Mouse (Mus musculus): Measurements from ENCODE around the gene Grin2c. TPM values are rescaled to one million over a fixed set of nuclear protein-coding genes. Genes with fewer than 3 reads are reported as not detected.

Grin2c gene
- polyA plus RNA-seq, 1 experiment from 2014 or later = not detected

DNA sequence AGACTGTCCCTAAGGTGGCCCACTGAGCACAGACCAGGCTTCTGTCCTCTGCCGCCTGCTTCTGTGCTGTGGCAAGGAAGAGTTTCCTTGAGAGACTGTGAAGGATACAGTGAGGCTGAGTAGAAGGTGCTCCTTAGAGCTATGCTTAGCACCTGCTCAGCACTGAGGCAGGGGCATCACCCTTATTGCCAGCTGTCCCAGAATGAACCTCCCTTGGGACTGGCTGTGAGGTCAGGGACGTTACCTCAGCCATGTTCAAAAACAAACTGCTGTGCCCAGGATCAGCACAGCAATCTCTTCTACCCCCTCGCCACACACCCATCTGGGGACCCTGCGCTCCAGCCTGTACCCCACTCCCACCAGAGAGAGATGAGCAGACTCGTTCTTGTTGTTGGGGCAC lies 34.2 kb downstream of the Grin2c start:
- H3K4me2 ChIP-seq (replicated peaks; ENCODE audit: low read depth) = no peak overlapping the region
- ATAC-seq = no peak
- WGBS = 88% methylated on average over 5 of the region's 5 CpGs
- no peak overlapping the region for H3K9ac ChIP-seq (ENCODE audit: low read depth, low read length)
- TF ChIP-seq CTCF (IDR thresholded peaks at IDR 0.05; ENCODE audit: low read depth) = no peak
- no peak overlapping the region for H3K27ac ChIP-seq (ENCODE audit: low read depth, low read length)
- H3K4me3 ChIP-seq (ENCODE audit: low read depth, low read length) = no peak overlapping the region
- no peaks in the 10 kb centered on the region for H3K9me3 ChIP-seq (ENCODE audit: control insufficient read depth)
- H3K36me3 ChIP-seq (ENCODE audit: control insufficient read depth, insufficient read depth) = no peaks in the 10 kb centered on the region
- no peaks in the 10 kb centered on the region for H3K27me3 ChIP-seq (replicated peaks; ENCODE audit: control insufficient read depth, insufficient read depth, low read length)
- H3K4me1 ChIP-seq (replicated peaks; ENCODE audit: control insufficient read depth, insufficient read depth, low read length) = peaks cover 8% of the 10 kb centered on the region

DNA sequence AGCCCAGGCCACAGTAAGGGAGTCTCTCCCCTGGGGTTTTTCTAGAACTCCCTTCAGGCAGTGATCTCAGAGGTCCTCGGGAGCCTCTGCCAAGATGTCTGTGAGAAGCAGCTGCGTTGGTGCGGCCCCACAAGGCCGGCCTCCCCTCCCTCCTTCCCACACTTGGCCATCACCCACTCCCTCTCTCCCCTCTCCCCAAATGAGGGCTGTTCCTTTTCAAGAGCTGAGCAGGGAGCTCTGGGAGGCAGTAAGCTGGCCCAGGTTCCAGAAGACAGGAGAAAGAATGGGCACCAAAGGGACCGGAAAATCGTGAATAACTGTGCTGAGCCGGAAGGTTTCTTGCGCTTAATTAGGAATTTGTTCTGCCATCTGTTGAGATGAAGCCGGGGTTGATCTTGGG lies 35.1 kb downstream of the Grin2c start:
- WGBS = 48% methylated on average over 9 of the region's 9 CpGs
- no peak for TF ChIP-seq CTCF (IDR thresholded peaks at IDR 0.05; ENCODE audit: low read depth)
- H3K27me3 ChIP-seq (replicated peaks; ENCODE audit: control insufficient read depth, insufficient read depth, low read length) = no peaks in the 10 kb centered on the region
- H3K4me1 ChIP-seq (replicated peaks; ENCODE audit: control insufficient read depth, insufficient read depth, low read length) = peaks cover 8% of the 10 kb centered on the region
- H3K4me2 ChIP-seq (replicated peaks; ENCODE audit: low read depth) = peak overlapping the region; percentile 50
- no peaks in the 10 kb centered on the region for H3K36me3 ChIP-seq (ENCODE audit: control insufficient read depth, insufficient read depth)
- no peaks in the 10 kb centered on the region for H3K9me3 ChIP-seq (ENCODE audit: control insufficient read depth)
- H3K27ac ChIP-seq (ENCODE audit: low read depth, low read length) = peak overlapping the region; percentile 93
- H3K9ac ChIP-seq (ENCODE audit: low read depth, low read length) = no peak overlapping the region
- 0 out of 2 replicates have a peak, but pooled peaks have one; percentile 11 for ATAC-seq
- no peak overlapping the region for H3K4me3 ChIP-seq (ENCODE audit: low read depth, low read length)

DNA sequence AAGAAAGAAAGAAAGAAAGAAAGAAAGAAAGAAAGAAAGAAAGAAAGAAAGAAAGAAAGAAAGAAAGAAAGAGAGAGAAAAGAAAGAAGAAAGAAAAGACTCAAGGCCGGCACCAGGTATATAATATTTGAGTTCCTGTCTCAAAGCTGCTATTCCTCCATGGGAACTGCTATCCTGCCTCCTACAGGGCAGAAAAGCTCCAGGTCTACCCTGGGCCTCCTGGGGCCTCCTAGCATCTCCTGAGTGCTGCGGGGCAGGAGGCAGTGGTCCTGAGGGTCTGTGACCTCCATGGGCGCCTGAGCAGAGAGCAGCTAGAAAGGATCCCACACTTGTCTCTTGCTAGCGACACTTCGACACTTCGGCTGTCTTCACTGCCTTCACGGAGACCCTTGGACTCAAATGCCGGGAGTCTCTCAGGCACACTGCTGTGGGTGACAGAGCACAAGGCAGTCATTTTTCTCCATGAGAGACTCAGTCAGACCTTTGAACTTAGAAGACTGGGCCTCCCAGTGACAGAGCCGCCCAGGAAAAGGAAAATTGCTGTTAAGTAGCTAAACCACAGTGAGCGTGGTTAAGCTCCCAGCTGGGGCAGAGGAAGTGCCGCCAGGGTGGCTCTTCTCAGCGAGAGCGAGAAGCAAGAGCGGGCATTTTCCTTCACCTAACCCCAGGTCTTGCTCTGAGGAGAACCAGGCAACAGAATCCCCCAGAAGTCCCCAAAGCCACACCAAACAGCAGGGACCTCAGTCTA lies 35.7 kb downstream of the Grin2c start:
- Histone ChIP-seq H3K27me3 (replicated peaks; ENCODE audit: control insufficient read depth, insufficient read depth, low read length) (no peaks in the 10 kb centered on the region), H3K4me2 (replicated peaks; ENCODE audit: low read depth) (peak overlapping the region; percentile 50), H3K9ac (ENCODE audit: low read depth, low read length) (0 out of 2 replicates have a peak overlapping the region, but pooled peaks have one; percentile 22), H3K9me3 (ENCODE audit: control insufficient read depth) (no peaks in the 10 kb centered on the region), H3K4me1 (replicated peaks; ENCODE audit: control insufficient read depth, insufficient read depth, low read length) (peaks cover 8% of the 10 kb centered on the region), H3K4me3 (ENCODE audit: low read depth, low read length) (no peak overlapping the region), H3K36me3 (ENCODE audit: control insufficient read depth, insufficient read depth) (no peaks in the 10 kb centered on the region), H3K27ac (ENCODE audit: low read depth, low read length) (peak overlapping the region; percentile 93)
- 22% methylated on average over 14 of the region's 14 CpGs for WGBS
- TF ChIP-seq CTCF (IDR thresholded peaks at IDR 0.05; ENCODE audit: low read depth) = peak; percentile 54
- ATAC-seq = peak; percentile 88

DNA sequence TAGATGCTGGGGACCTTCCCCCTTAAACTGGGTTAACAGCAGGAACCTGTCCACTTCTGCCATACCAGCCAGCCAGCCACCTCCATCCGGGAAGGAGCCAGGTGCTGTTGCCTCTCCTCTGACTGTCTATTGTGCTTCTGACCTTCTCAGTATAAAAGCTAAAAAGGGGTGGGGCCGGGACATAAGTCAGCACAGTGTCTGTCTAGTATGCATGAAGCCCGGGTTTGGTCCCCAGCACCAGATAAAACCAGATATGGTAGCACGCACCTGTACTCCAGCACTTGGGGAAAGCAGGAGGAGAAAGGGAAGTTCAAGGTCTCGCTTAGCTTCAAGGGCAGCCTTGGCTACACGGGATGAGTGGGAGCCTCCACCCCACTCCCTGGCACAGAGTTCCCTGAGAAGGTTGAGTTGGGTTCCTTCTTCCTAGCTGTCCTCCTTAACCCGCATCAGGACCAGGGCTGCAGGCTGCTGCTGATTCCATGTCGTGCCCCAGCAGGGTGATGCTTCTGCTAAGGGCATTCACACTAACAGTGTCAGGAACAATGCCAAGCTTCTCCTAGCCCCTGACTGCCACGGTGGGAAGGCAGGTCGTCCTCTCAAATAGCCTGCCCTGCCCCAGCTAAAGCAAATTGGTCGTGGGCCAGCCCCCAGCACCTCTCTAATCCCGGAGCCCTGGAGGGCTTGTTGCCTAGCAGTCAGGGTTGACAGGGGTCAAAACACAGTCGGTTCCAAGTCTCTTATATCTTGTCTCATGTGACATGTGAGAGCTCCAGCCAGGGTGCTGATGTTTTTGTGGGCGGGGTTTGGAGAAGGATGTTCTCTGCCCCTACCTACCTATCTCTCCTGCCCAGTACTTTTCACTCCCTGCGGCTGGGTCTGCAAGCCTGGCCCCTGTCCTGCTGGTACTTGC lies 37.8 kb downstream of the Grin2c start:
- ATAC-seq = no peak
- H3K27ac ChIP-seq (ENCODE audit: low read depth, low read length) = no peak overlapping the region
- no peaks in the 10 kb centered on the region for H3K36me3 ChIP-seq (ENCODE audit: control insufficient read depth, insufficient read depth)
- no peak overlapping the region for H3K9ac ChIP-seq (ENCODE audit: low read depth, low read length)
- H3K9me3 ChIP-seq (ENCODE audit: control insufficient read depth) = no peaks in the 10 kb centered on the region
- H3K4me1 ChIP-seq (replicated peaks; ENCODE audit: control insufficient read depth, insufficient read depth, low read length) = peaks cover 8% of the 10 kb centered on the region
- H3K27me3 ChIP-seq (replicated peaks; ENCODE audit: control insufficient read depth, insufficient read depth, low read length) = no peaks in the 10 kb centered on the region
- H3K4me3 ChIP-seq (ENCODE audit: low read depth, low read length) = no peak overlapping the region
- no peak overlapping the region for H3K4me2 ChIP-seq (replicated peaks; ENCODE audit: low read depth)
- TF ChIP-seq CTCF (IDR thresholded peaks at IDR 0.05; ENCODE audit: low read depth) = no peak
- 49% methylated on average over 15 of the region's 15 CpGs for WGBS

DNA sequence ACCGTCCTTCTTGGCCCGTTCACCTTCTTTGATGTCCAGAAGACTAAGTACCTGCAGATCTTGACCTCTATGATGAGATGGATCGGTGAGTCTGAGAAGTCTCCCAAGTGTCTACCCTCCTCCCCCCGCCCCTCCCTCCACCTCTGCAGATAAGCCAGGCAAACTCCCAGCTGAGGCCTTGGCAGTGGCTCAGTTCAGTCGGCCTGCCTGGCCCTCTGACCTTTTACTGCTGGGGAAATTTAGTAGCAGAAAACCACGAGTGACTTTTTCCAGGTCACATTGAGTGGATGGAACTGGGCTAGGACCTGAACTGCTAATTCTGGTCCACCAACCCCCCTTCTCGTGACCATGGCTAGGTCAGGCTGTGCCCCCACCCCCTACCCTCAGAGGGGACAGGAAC lies 38.6 kb downstream of the Grin2c start:
- H3K4me2 ChIP-seq (replicated peaks; ENCODE audit: low read depth) = no peak overlapping the region
- H3K36me3 ChIP-seq (ENCODE audit: control insufficient read depth, insufficient read depth) = no peaks in the 10 kb centered on the region
- no peaks in the 10 kb centered on the region for H3K27me3 ChIP-seq (replicated peaks; ENCODE audit: control insufficient read depth, insufficient read depth, low read length)
- ATAC-seq = no peak
- 60% methylated on average over 7 of the region's 7 CpGs for WGBS
- peaks cover 8% of the 10 kb centered on the region for H3K4me1 ChIP-seq (replicated peaks; ENCODE audit: control insufficient read depth, insufficient read depth, low read length)
- no peak overlapping the region for H3K27ac ChIP-seq (ENCODE audit: low read depth, low read length)
- H3K9ac ChIP-seq (ENCODE audit: low read depth, low read length) = no peak overlapping the region
- no peak overlapping the region for H3K4me3 ChIP-seq (ENCODE audit: low read depth, low read length)
- H3K9me3 ChIP-seq (ENCODE audit: control insufficient read depth) = no peaks in the 10 kb centered on the region
- TF ChIP-seq CTCF (IDR thresholded peaks at IDR 0.05; ENCODE audit: low read depth) = no peak

DNA sequence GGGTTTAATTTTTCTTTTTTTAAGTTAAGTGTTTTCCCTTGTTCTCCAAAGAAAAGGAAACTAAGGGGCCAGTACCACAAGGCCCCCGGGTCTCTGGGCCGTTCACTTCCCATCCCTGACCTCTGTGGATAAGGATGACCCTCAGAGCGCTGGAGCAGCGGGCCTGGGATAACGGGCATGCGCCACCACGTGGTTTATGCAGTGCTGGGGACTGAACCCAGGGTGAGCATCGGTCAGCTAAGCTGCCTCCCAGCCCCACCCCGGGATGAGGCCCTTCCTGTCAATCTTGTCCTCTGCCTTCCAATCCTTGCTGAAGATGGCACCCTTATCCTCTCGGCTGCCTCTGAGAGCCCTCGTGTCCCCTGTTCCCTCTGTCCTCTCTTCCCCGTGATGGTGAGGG lies 39.4 kb downstream of the Grin2c start:
- Histone ChIP-seq H3K9me3 (ENCODE audit: control insufficient read depth) (no peaks in the 10 kb centered on the region), H3K27ac (ENCODE audit: low read depth, low read length) (no peak overlapping the region), H3K4me1 (replicated peaks; ENCODE audit: control insufficient read depth, insufficient read depth, low read length) (peaks cover 8% of the 10 kb centered on the region), H3K4me2 (replicated peaks; ENCODE audit: low read depth) (no peak overlapping the region), H3K9ac (ENCODE audit: low read depth, low read length) (no peak overlapping the region), H3K27me3 (replicated peaks; ENCODE audit: control insufficient read depth, insufficient read depth, low read length) (no peaks in the 10 kb centered on the region), H3K4me3 (ENCODE audit: low read depth, low read length) (no peak overlapping the region), H3K36me3 (ENCODE audit: control insufficient read depth, insufficient read depth) (no peaks in the 10 kb centered on the region)
- WGBS = 70% methylated on average over 12 of the region's 12 CpGs
- no peak for TF ChIP-seq CTCF (IDR thresholded peaks at IDR 0.05; ENCODE audit: low read depth)
- ATAC-seq = no peak
